Mouse (Mus musculus) layer of hippocampus, postnatal 10 days (tissue): ENCODE measurements around the gene Upk1b. TPM values are rescaled to one million over a fixed set of nuclear protein-coding genes. Genes with fewer than 3 reads are reported as not detected.

Experiments
- DNase-seq, 2 experiments: peaks; one replicate each; pipeline ENCODE4 v3.0.0; 2021; ENCODE audit warnings: low spot score in 2 of 2
- total RNA-seq, 2 experiments: library from RNA; stranded (reverse); gene quantifications; 2 replicates each; pipeline ENCODE4 v1.2.3; 2021

Upk1b gene
- total RNA-seq, 2 experiments from 2014 or later, result 0.30 to 0.80 TPM

GRCm38 (mm10) chr16:38724256-38724655 is 75.9 kb downstream of the Upk1b start:
- no peak for DNase-seq

Other genes starting within 250 kb of the Upk1b start
- 10 to 100 TPM; 24.3 to 25.3 TPM for gene Tmem39a, start 241.6 kb downstream of the Upk1b start, total RNA-seq
- 10 to 100 TPM; 21.1 to 24.2 TPM for gene Arhgap31, start 87.1 kb downstream of the Upk1b start, total RNA-seq
- gene B4galt4, start 58.1 kb downstream of the Upk1b start, total RNA-seq, result 10 to 100 TPM; 27.7 to 31.2 TPM
- gene 4930435E12Rik, start 28.4 kb upstream of the Upk1b start, total RNA-seq, result not detected
- 10 to 100 TPM; 26.1 to 27.7 TPM for gene Igsf11, start 92.3 kb upstream of the Upk1b start, total RNA-seq